Mouse (Mus musculus) small intestine, adult 2 months (tissue): Measurements from ENCODE around the gene Ptprm. TPM values are rescaled to one million over a fixed set of nuclear protein-coding genes. Genes with fewer than 3 reads are reported as not detected.

Source experiments
- H3K27ac ChIP-seq: fragments of 200-500 bp; 2 replicates; pipeline ENCODE4 v1.5.1; 2012; ENCODE audit warnings: low read depth, low read length, control low read depth, inconsistent platforms; ENCODE audit not compliant: insufficient read depth
- H3K27me3 ChIP-seq: fragments of 200-500 bp; 2 replicates; pipeline ENCODE4 v1.6.1; 2012; ENCODE audit warnings: mild to moderate bottlenecking, moderate library complexity, low read length, inconsistent platforms; ENCODE audit not compliant: control insufficient read depth, insufficient read depth
- H3K36me3 ChIP-seq: fragments of 200-500 bp; 2 replicates; pipeline ENCODE4 v1.6.1; 2012; ENCODE audit warnings: mild to moderate bottlenecking, low read length, control low read depth, inconsistent platforms; ENCODE audit not compliant: control insufficient read depth, insufficient read depth
- H3K4me1 ChIP-seq: fragments of 200-500 bp; 2 replicates; pipeline ENCODE4 v1.6.1; 2012; ENCODE audit warnings: low read length, inconsistent platforms, mixed read lengths; ENCODE audit not compliant: control insufficient read depth, insufficient read depth, insufficient read length
- H3K4me3 ChIP-seq: fragments of 200-500 bp; 2 replicates; pipeline ENCODE4 v1.5.1; 2012; ENCODE audit warnings: low read depth, mild to moderate bottlenecking, control low read depth, inconsistent platforms, low read length, moderate library complexity
- CTCF ChIP-seq: fragments of 200-500 bp; IDR thresholded peaks from 2 replicates; pipeline ENCODE4 v1.5.1; 2012; ENCODE audit warnings: low read depth, mild to moderate bottlenecking, control low read depth, inconsistent platforms, low read length, moderate library complexity, mixed read lengths; ENCODE audit not compliant: insufficient replicate concordance, insufficient read length; ENCODE audit errors: extremely low read depth
- POLR2A ChIP-seq: fragments of 200-500 bp; IDR thresholded peaks from 2 replicates; pipeline ENCODE4 v1.6.1; 2012; ENCODE audit warnings: low read depth, mild to moderate bottlenecking, control low read depth, inconsistent platforms, low read length, moderate library complexity
- WGBS: fragments of 180-500 bp; shearing (Covaris S2); methylation state at CpG from one replicate; pipeline ENCODE4 v1.1.7; 2018; 5-methylcytosine and 5-hydroxymethylcytosine counted together
- polyA plus RNA-seq: library from polyadenylated mRNA; depleted of rRNA; stranded (reverse); fragments of >200 nt; gene quantifications from 2 replicates; pipeline ENCODE4 v1.2.3, GENCODE M21; 2012

The Ptprm gene
- polyA plus RNA-seq, 1 experiment, result 3.8 TPM

GRCm38 (mm10) chr17:66912533-66912932, 441.7 kb downstream of the Ptprm start:
- WGBS, result 93% methylated on average over 6 of the region's 6 CpGs
- Histone ChIP-seq H3K36me3 (no peaks in the 10 kb centered on the region), H3K27me3 (no peaks in the 10 kb centered on the region), H3K4me3 (no peak overlapping the region), H3K27ac (no peak overlapping the region), H3K4me1 (no peaks in the 10 kb centered on the region)
- TF ChIP-seq CTCF (no peak), POLR2A (no peak)

GRCm38 (mm10) chr17:66912120-66912519, 442.1 kb downstream of the Ptprm start:
- 90% methylated on average over 11 of the region's 11 CpGs for WGBS

GRCm38 (mm10) chr17:66909901-66910300, 444.4 kb downstream of the Ptprm start:
- Histone ChIP-seq H3K27ac (no peak overlapping the region), H3K4me1 (no peaks in the 10 kb centered on the region), H3K36me3 (no peaks in the 10 kb centered on the region), H3K4me3 (no peak overlapping the region), H3K27me3 (no peaks in the 10 kb centered on the region)
- TF ChIP-seq CTCF, result no peak
- TF ChIP-seq POLR2A, result no peak
- 82% methylated on average over 4 of the region's 4 CpGs for WGBS

More at GRCm38 (mm10) chr17:66912120-66912519, 442.1 kb downstream of the Ptprm start:
- H3K4me3 ChIP-seq, result no peak overlapping the region
- H3K27me3 ChIP-seq, result no peaks in the 10 kb centered on the region
- TF ChIP-seq CTCF (no peak), POLR2A (no peak)
- H3K4me1 ChIP-seq, result no peaks in the 10 kb centered on the region
- no peak overlapping the region for H3K27ac ChIP-seq
- H3K36me3 ChIP-seq, result no peaks in the 10 kb centered on the region

GRCm38 (mm10) chr17:66908921-66909320, 445.3 kb downstream of the Ptprm start:
- H3K27me3 ChIP-seq, result no peaks in the 10 kb centered on the region
- H3K36me3 ChIP-seq, result no peaks in the 10 kb centered on the region
- no peak for TF ChIP-seq POLR2A
- TF ChIP-seq CTCF, result no peak
- no peaks in the 10 kb centered on the region for H3K4me1 ChIP-seq
- no peak overlapping the region for H3K4me3 ChIP-seq
- 84% methylated on average over 6 of the region's 6 CpGs for WGBS
- H3K27ac ChIP-seq, result no peak overlapping the region

- 58% methylated on average over 1 of the region's 1 CpGs for WGBS
- H3K4me1 ChIP-seq, result no peaks in the 10 kb centered on the region
- H3K4me3 ChIP-seq, result no peak overlapping the region
- no peaks in the 10 kb centered on the region for H3K27me3 ChIP-seq
- H3K36me3 ChIP-seq, result no peaks in the 10 kb centered on the region
- no peak overlapping the region for H3K27ac ChIP-seq
- TF ChIP-seq POLR2A, result no peak
- TF ChIP-seq CTCF, result no peak
Observed at GRCm38 (mm10) chr17:66894181-66894580, 460.1 kb downstream of the Ptprm start.

GRCm38 (mm10) chr17:66891916-66892315, 462.3 kb downstream of the Ptprm start:
- no peaks in the 10 kb centered on the region for H3K4me1 ChIP-seq
- no peaks in the 10 kb centered on the region for H3K36me3 ChIP-seq
- H3K4me3 ChIP-seq, result no peak overlapping the region
- WGBS, result 96% methylated on average over 6 of the region's 6 CpGs
- no peak overlapping the region for H3K27ac ChIP-seq
- TF ChIP-seq POLR2A, result no peak
- no peak for TF ChIP-seq CTCF
- no peaks in the 10 kb centered on the region for H3K27me3 ChIP-seq

GRCm38 (mm10) chr17:66891067-66891862, 463.0 kb downstream of the Ptprm start:
- no peak overlapping the region for H3K27ac ChIP-seq
- no peaks in the 10 kb centered on the region for H3K27me3 ChIP-seq
- H3K4me3 ChIP-seq, result no peak overlapping the region
- H3K36me3 ChIP-seq, result no peaks in the 10 kb centered on the region
- H3K4me1 ChIP-seq, result no peaks in the 10 kb centered on the region
- TF ChIP-seq POLR2A (no peak), CTCF (no peak)
- 67% methylated on average over 13 of the region's 13 CpGs for WGBS
